Mouse (Mus musculus) ES-E14 (cell line): ENCODE data around the gene Elmo1.

Experiments
- CHD2 ChIP-seq: IDR thresholded peaks from 2 replicates; pipeline ENCODE4 v1.6.1; 2014; ENCODE audit warnings: mild to moderate bottlenecking, low read depth, low read length, inconsistent platforms
- HCFC1 ChIP-seq: IDR thresholded peaks from 2 replicates; pipeline ENCODE4 v1.6.1; 2012; ENCODE audit warnings: low read length, inconsistent platforms, borderline replicate concordance; ENCODE audit not compliant: insufficient read depth
- MAFK ChIP-seq: IDR thresholded peaks from 2 replicates; pipeline ENCODE4 v1.6.1; 2014; ENCODE audit warnings: mild to moderate bottlenecking, low read depth, low read length, inconsistent platforms; ENCODE audit not compliant: insufficient read depth
- ZC3H11A ChIP-seq: IDR thresholded peaks from 2 replicates; pipeline ENCODE4 v1.6.1; 2012; ENCODE audit warnings: low read depth, mild to moderate bottlenecking, inconsistent platforms, low read length, borderline replicate concordance
- ZNF384 ChIP-seq: IDR thresholded peaks from 2 replicates; pipeline ENCODE4 v1.6.1; 2012; ENCODE audit warnings: low read depth, low read length, inconsistent platforms

DNA sequence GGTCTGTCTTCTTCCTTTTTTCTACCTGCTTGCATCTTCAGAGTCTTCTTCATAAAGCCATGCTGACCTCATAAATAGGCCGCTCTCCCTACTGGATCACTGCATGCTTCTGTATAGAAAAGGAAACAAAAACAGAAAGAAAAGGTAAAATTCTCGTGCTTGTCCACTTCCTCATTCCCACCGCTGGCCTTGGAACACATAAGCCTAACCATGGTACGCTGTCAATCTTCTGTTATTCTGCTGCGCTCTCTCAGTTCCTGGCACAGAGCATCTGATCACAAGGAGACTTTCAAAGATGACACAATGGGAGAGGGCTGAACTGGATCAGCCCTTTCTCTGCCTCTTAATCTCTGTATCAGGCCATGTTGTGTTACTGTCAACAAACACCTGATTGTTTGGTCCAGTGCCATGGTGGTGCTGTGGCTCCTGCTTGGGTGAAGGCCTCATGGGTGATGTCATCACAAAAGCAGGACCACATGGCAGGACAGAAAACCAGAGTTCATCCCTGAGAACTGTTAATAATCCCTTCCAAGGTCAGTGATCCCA is 17.6 kb downstream of the Elmo1 start:
- TF ChIP-seq MAFK (no peak), ZC3H11A (no peak), CHD2 (no peak), HCFC1 (no peak), ZNF384 (no peak)
